Mouse (Mus musculus) intestine, embryonic 15.5 days (tissue): ENCODE measurements around the gene Pogz. TPM values are rescaled to one million over a fixed set of nuclear protein-coding genes. Genes with fewer than 3 reads are reported as not detected.

Source experiments
- ATAC-seq: fragments of 200-750 bp; cut with Nextera tagmentation; 2 replicates; pipeline ENCODE4 v1.8.0; 2017; ENCODE audit warnings: moderate TSS enrichment, moderate library complexity
- H3K27ac ChIP-seq: fragments of 300-500 bp; sonication (generic); 2 replicates; pipeline ENCODE4 v1.5.1; 2015; ENCODE audit warnings: mild to moderate bottlenecking, inconsistent platforms
- H3K27me3 ChIP-seq: fragments of 300-500 bp; sonication (generic); replicated peaks from 2 replicates; pipeline ENCODE4 v1.6.1; 2015; ENCODE audit warnings: inconsistent platforms
- H3K36me3 ChIP-seq: fragments of 300-500 bp; sonication (generic); 2 replicates; pipeline ENCODE4 v1.6.1; 2015; ENCODE audit warnings: inconsistent platforms
- H3K4me1 ChIP-seq: fragments of 300-500 bp; sonication (generic); replicated peaks from 2 replicates; pipeline ENCODE4 v1.6.1; 2015; ENCODE audit warnings: inconsistent platforms
- H3K4me2 ChIP-seq: fragments of 300-500 bp; sonication (generic); replicated peaks from 2 replicates; pipeline ENCODE4 v1.6.1; 2015; ENCODE audit warnings: mild to moderate bottlenecking, inconsistent platforms
- H3K4me3 ChIP-seq: fragments of 300-500 bp; sonication (generic); replicated peaks from 2 replicates; pipeline ENCODE4 v1.5.1; 2015; ENCODE audit warnings: inconsistent platforms
- H3K9ac ChIP-seq: fragments of 300-500 bp; sonication (generic); 2 replicates; pipeline ENCODE4 v1.6.1; 2015; ENCODE audit warnings: inconsistent platforms
- H3K9me3 ChIP-seq: fragments of 300-500 bp; sonication (generic); 2 replicates; pipeline ENCODE4 v1.6.1; 2016; ENCODE audit warnings: inconsistent platforms
- WGBS: fragments of 180-500 bp; shearing (Covaris S2); methylation state at CpG from one replicate; pipeline ENCODE4 v1.1.7; 2015; 5-methylcytosine and 5-hydroxymethylcytosine counted together
- polyA plus RNA-seq: library from polyadenylated mRNA; unstranded; fragments of >200 nt; fragmentation: Nextera tagmentation; extraction: Ambion mirVana; gene quantifications from 2 replicates; pipeline ENCODE4 v1.2.1, GENCODE M21; 2015

Pogz gene
- 11.6 and 12.2 TPM in 2 replicates for polyA plus RNA-seq

DNA sequence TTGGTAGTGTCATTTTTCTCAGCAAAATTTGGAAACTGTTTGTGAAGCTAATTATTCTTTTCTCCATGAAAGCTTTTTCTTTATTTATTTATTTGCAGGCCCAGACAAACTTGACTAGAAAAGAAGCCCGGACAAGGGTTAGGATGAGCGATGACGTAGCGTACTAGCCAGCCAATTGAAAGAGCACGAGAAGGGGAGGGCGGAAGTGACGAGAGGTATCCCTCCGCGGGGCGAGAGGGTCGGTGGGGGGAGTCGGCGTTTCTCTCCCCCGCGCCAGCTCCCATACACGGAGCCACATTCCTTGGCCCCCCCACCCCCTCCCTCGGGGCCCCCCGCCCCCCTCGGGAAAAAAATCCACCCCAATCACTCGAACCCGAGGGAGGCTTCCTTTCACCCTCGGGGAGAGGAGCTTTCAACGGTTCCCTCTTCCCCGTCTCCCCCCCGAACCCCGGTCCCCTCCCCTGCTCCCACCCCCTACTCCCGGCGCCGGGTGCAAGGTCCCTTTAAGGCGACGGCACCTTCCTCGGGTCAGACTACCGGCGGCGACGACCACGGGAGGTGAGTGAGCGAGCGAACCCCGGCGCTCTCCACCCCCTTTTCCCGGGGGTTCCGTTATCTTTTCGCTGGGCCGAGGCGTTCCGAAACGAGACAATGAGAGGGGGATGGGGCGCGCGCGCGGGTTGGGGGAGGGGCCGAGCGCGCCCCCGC, at the start of gene Pogz:
Gene Pogz (plus strand): TSS at position 385 of the 708 bp plus-strand sequence.
- WGBS = under 1% methylated on average over 57 of the region's 57 CpGs
- Histone ChIP-seq H3K9ac (peak within 1 kb of the TSS; percentile 71), H3K4me3 (peak within 1 kb of the TSS; percentile 68), H3K36me3 (no peaks in the 10 kb centered on the region), H3K27ac (peak within 1 kb of the TSS; percentile 96), H3K27me3 (no peaks in the 10 kb centered on the region), H3K4me1 (peaks cover 3% of the 10 kb centered on the region), H3K9me3 (no peaks in the 10 kb centered on the region), H3K4me2 (peak within 1 kb of the TSS; percentile 72)
- peak; percentile 95 for ATAC-seq

DNA sequence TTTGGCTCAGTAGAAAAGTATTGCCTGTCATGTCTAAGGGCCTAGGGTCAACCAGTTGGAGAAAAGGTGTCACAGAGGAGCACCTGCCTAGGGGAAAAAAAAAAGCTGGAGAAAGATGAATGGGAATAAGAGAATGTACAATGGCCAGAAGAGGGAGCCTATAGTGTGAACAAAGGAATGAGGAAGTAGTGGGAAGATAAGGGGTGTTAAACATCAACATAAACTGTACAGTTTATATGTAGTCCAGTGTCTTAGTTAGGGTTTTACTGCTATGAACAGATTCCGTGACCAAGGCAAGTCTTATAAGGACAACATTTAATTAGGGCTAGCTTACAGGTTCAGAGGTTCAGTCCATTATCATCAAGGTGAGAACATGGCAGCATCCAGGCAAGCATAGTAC, 48.3 kb upstream of the Pogz start:
- ATAC-seq = no peak
- Histone ChIP-seq H3K4me2 (no peak overlapping the region), H3K4me3 (no peak overlapping the region), H3K27me3 (no peaks in the 10 kb centered on the region), H3K4me1 (peaks cover 9% of the 10 kb centered on the region), H3K36me3 (no peaks in the 10 kb centered on the region), H3K27ac (no peak overlapping the region), H3K9ac (no peak overlapping the region), H3K9me3 (no peaks in the 10 kb centered on the region)
- WGBS = 88% methylated on average over 1 of the region's 1 CpGs

DNA sequence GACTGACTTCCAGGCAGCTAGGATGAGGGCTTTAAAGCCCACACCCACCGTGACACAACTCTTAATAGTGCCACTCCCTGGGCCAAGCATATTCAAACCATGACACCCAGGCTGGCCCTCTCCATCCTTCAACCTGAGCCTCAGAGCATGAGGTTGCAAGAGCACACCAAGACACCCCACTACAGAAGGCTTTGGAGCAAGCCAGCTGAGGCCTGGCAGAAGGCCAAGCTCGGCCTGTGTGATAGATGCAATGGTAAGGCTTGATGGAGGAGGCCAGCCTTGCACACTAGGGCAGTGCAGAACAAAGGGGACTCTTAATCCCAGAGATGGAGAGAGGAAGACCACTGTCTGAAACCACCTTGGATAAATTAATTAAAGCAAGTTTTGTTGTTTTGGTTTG, 47.9 kb upstream of the Pogz start:
- H3K9me3 ChIP-seq = no peaks in the 10 kb centered on the region
- no peak overlapping the region for H3K9ac ChIP-seq
- H3K27me3 ChIP-seq = no peaks in the 10 kb centered on the region
- peaks cover 9% of the 10 kb centered on the region for H3K4me1 ChIP-seq
- no peak overlapping the region for H3K27ac ChIP-seq
- H3K4me3 ChIP-seq = no peak overlapping the region
- 73% methylated on average over 2 of the region's 2 CpGs for WGBS
- no peak overlapping the region for H3K4me2 ChIP-seq
- ATAC-seq = no peak
- no peaks in the 10 kb centered on the region for H3K36me3 ChIP-seq

DNA sequence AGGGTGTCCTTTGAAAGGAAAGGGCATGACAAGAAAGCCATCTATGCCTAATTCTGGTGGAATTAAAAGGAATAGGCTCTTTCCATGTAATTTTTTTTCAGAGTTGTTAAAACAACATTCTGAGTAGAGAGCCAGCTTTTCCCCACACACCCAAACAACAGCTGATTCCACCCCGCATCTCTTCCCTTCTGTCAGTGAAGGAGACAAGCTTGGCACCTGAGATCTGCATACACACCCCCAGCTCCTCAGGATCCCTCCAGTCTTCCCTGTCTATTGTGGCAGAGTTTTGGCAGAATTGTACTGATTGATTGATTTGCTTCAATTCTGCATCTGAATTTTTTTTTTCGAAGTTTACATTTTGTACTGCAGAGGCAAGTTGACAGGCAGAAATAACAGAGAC, 45.1 kb upstream of the Pogz start:
- no peak overlapping the region for H3K27ac ChIP-seq
- no peak overlapping the region for H3K9ac ChIP-seq
- no peak overlapping the region for H3K4me2 ChIP-seq
- no peaks in the 10 kb centered on the region for H3K9me3 ChIP-seq
- H3K4me3 ChIP-seq = no peak overlapping the region
- H3K36me3 ChIP-seq = no peaks in the 10 kb centered on the region
- no peak for ATAC-seq
- peaks cover under 1% of the 10 kb centered on the region; the same call in 1 of the 2 replicates for H3K4me1 ChIP-seq
- no peaks in the 10 kb centered on the region for H3K27me3 ChIP-seq
- 87% methylated on average over 2 of the region's 2 CpGs for WGBS

DNA sequence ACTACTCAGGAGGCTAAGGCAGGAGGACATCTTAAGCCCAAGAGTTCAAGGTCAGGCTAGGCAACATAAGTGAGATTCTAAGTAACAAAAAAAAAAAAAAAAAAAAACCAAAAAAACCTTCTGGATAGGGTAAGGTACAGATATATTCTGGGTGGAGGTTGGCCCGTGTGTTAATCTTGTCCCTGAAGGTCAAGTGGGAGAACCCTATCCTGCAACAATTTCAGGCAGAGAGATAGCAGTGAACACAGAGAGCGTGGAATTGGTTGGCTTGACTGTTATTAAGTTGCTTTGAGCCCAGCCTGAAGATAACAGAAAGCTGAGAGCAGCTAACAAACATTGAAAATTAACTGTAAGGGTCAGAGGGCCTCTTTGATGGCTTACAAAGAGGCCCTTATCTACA, 43.7 kb upstream of the Pogz start:
- WGBS = 59% methylated on average over 2 of the region's 2 CpGs
- no peaks in the 10 kb centered on the region for H3K9me3 ChIP-seq
- no peaks in the 10 kb centered on the region for H3K36me3 ChIP-seq
- ATAC-seq = peak; percentile 42; the same call in 1 of the 2 replicates
- no peaks in the 10 kb centered on the region for H3K27me3 ChIP-seq
- H3K9ac ChIP-seq = no peak overlapping the region
- no peak overlapping the region for H3K27ac ChIP-seq
- H3K4me1 ChIP-seq = no peaks in the 10 kb centered on the region
- no peak overlapping the region for H3K4me2 ChIP-seq
- no peak overlapping the region for H3K4me3 ChIP-seq

DNA sequence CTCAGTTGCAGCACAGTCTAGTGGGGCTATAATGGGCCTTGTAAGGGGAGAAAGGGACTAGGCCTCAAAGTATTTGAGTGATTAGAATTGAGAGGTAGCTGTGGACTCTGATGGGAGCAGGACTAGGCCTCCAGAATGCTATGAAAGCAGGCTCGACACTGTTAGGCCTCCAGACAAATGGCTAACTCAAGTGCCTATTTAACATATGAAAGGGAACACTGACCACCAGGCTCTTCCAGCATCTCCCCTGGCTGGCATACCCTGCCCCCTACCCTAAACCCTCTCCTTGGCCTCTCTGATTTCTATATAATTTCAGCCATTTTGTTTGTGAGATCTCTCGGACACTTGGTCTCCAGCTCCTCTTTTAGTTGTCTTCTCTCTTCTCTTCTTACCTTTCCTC, 43.0 kb upstream of the Pogz start:
- no peaks in the 10 kb centered on the region for H3K27me3 ChIP-seq
- no peak overlapping the region for H3K9ac ChIP-seq
- WGBS = 85% methylated on average over 2 of the region's 2 CpGs
- no peaks in the 10 kb centered on the region for H3K36me3 ChIP-seq
- no peaks in the 10 kb centered on the region for H3K9me3 ChIP-seq
- no peak overlapping the region for H3K4me3 ChIP-seq
- H3K4me2 ChIP-seq = no peak overlapping the region
- ATAC-seq = no peak
- H3K4me1 ChIP-seq = no peaks in the 10 kb centered on the region
- no peak overlapping the region for H3K27ac ChIP-seq

DNA sequence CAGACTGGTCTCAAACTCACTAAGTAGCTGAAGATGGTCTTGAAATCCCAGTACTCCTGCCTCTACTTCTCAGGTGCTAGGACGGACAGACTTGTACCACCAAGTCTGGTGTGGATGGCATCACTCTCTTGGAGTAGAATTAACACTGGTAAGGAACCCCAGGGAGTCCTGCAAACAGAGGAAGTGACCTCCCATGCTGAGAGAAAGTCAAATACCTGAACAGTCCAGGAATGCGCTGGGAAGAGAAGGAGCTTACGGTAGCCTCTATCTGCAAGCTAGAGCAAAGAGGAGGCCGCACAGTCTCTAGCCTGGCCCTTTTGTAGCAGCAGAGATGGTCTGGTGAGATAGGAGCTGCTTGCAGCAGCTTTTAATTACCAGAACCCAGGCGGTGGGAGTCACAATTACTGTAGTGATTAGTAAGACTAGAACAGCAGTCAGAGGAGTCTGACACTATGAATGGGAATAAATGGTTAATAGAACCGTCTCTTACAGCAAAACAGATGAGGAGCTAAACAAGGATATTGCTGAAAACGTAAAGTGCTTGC, 41.7 kb upstream of the Pogz start:
- no peaks in the 10 kb centered on the region for H3K27me3 ChIP-seq
- H3K36me3 ChIP-seq = no peaks in the 10 kb centered on the region
- H3K9ac ChIP-seq = no peak overlapping the region
- H3K4me1 ChIP-seq = no peaks in the 10 kb centered on the region
- H3K9me3 ChIP-seq = no peaks in the 10 kb centered on the region
- H3K4me2 ChIP-seq = no peak overlapping the region
- ATAC-seq = no peak
- H3K4me3 ChIP-seq = no peak overlapping the region
- whole genome bisulfite sequencing = 57% methylated on average over 7 of the region's 7 CpGs
- no peak overlapping the region for H3K27ac ChIP-seq

DNA sequence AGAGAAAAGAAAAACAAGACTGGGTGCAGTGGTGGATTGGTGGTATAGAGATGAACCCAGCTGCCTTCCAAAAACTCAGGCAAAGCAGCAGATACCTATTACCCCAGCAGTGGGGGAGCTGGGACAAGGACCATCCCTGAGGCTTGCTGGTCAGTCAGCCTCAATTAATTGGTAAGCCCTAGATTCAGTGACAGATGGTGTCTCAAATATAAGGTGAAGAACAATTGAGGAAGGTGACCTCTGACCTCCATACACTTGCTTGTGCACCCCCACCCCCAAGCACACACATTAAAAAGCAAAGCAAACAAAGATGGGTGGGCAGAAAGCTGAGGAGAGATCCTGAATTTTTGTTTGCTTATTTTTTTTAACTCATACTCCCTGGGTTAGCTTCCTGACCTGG, 41.2 kb upstream of the Pogz start:
- H3K4me2 ChIP-seq = no peak overlapping the region
- H3K36me3 ChIP-seq = no peaks in the 10 kb centered on the region
- no peak overlapping the region for H3K9ac ChIP-seq
- H3K27me3 ChIP-seq = no peaks in the 10 kb centered on the region
- H3K9me3 ChIP-seq = no peaks in the 10 kb centered on the region
- no peak for ATAC-seq
- H3K4me1 ChIP-seq = no peaks in the 10 kb centered on the region
- no peak overlapping the region for H3K4me3 ChIP-seq
- no peak overlapping the region for H3K27ac ChIP-seq

DNA sequence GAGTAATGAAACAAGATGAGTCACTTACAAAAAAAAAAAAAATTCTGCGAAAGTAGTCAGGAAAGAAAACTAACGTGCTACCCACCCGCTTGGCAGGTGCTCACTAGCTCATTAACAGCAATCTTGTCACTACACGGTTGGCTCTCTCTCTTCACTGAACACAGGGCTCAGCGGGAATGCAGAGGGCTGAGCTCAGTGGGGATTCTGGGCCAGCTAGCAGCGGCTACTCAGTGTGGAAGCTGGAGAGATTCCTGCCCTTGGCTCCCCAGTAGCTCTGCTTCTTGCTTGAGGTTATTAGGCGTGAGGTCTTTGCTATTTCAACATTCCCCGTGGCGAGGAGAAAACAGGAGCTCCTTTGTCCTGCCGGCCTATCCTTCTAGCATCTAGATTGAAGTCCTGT, 33.2 kb upstream of the Pogz start:
- Histone ChIP-seq H3K27ac (no peak overlapping the region), H3K36me3 (no peaks in the 10 kb centered on the region), H3K4me2 (no peak overlapping the region), H3K4me3 (no peak overlapping the region), H3K9ac (no peak overlapping the region), H3K27me3 (no peaks in the 10 kb centered on the region), H3K4me1 (0 out of 2 replicates have a peak, but pooled peaks cover 2% of the 10 kb centered on the region), H3K9me3 (no peaks in the 10 kb centered on the region)
- 19% methylated on average over 10 of the region's 10 CpGs for WGBS
- 0 out of 2 replicates have a peak, but pooled peaks have one; percentile 46 for ATAC-seq

DNA sequence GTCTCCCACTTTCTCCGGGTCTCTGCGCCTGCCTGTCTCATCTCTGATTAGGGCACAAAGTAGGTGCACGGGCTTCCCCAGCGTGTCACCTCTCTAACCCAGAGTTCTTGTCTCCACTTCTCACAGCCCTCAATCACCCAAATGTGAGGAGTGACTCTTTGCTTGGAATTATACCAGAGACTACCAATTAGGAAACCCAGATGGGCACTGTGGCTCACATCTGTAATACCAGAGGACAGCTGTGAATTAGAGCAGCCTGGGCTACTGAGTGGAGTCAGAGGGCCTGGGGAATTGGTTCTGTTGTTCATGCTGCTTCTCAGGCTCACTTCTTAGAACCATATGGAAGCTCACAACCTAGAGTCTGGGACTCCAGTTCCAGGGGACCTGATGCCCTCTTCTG, 32.4 kb upstream of the Pogz start:
- ATAC-seq = no peak
- H3K9ac ChIP-seq = no peak overlapping the region
- H3K4me3 ChIP-seq = no peak overlapping the region
- H3K9me3 ChIP-seq = no peaks in the 10 kb centered on the region
- no peaks in the 10 kb centered on the region for H3K27me3 ChIP-seq
- 83% methylated on average over 4 of the region's 4 CpGs for WGBS
- no peaks in the 10 kb centered on the region for H3K36me3 ChIP-seq
- 0 out of 2 replicates have a peak, but pooled peaks cover 2% of the 10 kb centered on the region for H3K4me1 ChIP-seq
- H3K27ac ChIP-seq = no peak overlapping the region
- no peak overlapping the region for H3K4me2 ChIP-seq

DNA sequence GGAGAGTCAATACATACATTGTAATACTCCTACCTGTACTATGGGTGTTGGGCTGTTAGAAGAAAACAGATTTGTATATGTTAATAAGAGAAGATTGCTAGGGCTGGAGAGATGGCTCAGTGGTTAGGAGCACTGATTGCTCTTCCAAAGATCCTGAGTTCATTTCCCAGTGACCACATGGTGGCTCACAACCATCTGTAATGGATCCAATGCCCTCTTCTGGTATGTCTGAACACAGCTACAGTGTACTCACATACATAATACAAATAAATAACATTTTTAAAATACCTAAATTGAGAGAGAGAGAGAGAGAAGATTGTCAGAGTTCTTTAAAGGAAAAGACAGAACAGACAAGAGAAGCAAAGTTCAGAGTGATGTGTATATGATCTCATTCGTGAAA, 29.1 kb upstream of the Pogz start:
- H3K27me3 ChIP-seq = no peaks in the 10 kb centered on the region
- H3K4me1 ChIP-seq = 0 out of 2 replicates have a peak, but pooled peaks cover 2% of the 10 kb centered on the region
- 79% methylated on average over 1 of the region's 1 CpGs for WGBS
- no peak overlapping the region for H3K4me2 ChIP-seq
- no peak overlapping the region for H3K4me3 ChIP-seq
- no peaks in the 10 kb centered on the region for H3K36me3 ChIP-seq
- no peaks in the 10 kb centered on the region for H3K9me3 ChIP-seq
- no peak overlapping the region for H3K27ac ChIP-seq
- H3K9ac ChIP-seq = no peak overlapping the region
- no peak for ATAC-seq

DNA sequence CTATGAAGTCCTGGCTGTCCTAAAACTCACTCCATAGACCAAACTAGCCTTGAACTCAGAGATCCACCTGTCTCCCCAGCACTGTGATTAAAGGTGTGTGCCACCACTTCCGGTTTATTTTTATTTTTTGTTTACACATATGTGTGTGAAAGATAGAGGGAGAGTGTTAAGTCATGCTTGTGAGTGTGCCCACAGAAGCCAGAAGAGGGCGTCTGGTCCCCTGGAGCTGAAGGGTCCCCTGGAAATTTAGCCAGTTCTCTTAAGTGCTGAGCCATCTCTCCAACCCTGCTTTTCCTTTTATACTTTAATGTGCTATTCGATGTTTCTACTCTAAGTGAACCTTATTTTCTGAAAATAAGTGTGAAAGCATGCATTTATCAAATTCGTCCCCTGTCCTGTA, 25.7 kb upstream of the Pogz start:
- Histone ChIP-seq H3K27ac (no peak overlapping the region), H3K4me2 (0 out of 2 replicates have a peak overlapping the region, but pooled peaks have one; percentile 7), H3K9ac (no peak overlapping the region), H3K4me3 (no peak overlapping the region), H3K9me3 (no peaks in the 10 kb centered on the region), H3K27me3 (no peaks in the 10 kb centered on the region), H3K36me3 (no peaks in the 10 kb centered on the region), H3K4me1 (0 out of 2 replicates have a peak, but pooled peaks cover 3% of the 10 kb centered on the region)
- 15% methylated on average over 4 of the region's 4 CpGs for WGBS
- ATAC-seq = no peak; the same call in 1 of the 2 replicates

DNA sequence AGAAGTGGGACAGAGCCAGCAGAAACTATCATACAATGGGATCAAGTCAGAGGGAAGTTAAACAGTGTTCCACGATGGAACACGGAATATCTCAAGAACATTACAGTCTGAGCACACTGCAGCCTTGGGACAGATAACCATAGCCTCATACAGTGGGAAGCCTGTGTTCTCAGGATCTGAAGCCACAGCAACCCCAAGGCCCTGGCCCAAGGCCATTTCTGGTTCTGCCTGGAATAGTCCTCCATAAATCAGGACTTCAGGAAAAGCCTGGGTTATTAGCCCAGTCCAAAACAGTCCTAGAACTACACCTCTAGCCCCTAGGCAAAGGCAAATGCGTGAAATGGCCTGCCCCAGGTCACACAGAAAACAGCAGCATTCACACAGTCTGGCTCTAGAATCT, 23.7 kb upstream of the Pogz start:
- Histone ChIP-seq H3K4me2 (no peak overlapping the region), H3K9me3 (no peaks in the 10 kb centered on the region), H3K4me1 (0 out of 2 replicates have a peak, but pooled peaks cover 3% of the 10 kb centered on the region), H3K4me3 (no peak overlapping the region), H3K9ac (no peak overlapping the region), H3K27me3 (no peaks in the 10 kb centered on the region), H3K36me3 (no peaks in the 10 kb centered on the region), H3K27ac (no peak overlapping the region)
- 85% methylated on average over 3 of the region's 3 CpGs for WGBS
- no peak for ATAC-seq
